Mouse (Mus musculus) heart, postnatal 36 days (tissue): ENCODE measurements around the gene Fbxl8. TPM values are rescaled to one million over a fixed set of nuclear protein-coding genes. Genes with fewer than 3 reads are reported as not detected.
"Not testable (repeated sequence)": the region's sequence is repeated elsewhere in the genome, so short reads cannot be mapped to it uniquely, and the experiment has no call there.

Experiments used
- DNase-seq, 2 experiments: peaks; one replicate each; pipeline ENCODE4 v3.0.0; 2021 to 2022
- intact Hi-C: fragments of 180-260 bp; cut with DNase I; formaldehyde crosslinking; loops from one replicate; pipeline ENCODE4 v1.15.1; 2025
- total RNA-seq, 2 experiments: library from RNA; stranded (reverse); gene quantifications; 2 replicates each; pipeline ENCODE4 v1.2.3; 2021

Gene Fbxl8
- total RNA-seq, 2 experiments from 2014 or later = 2.3 to 3.4 TPM

GRCm38 (mm10) chr8:105276292-105277120 lies 12.1 kb downstream of the Fbxl8 start:
- intact Hi-C loops = loop anchor here (10.0 kb wide), 1 partner anchor 622 kb away; no protein-coding TSS in a partner anchor
- DNase-seq = peak; percentile 57 to 60

GRCm38 (mm10) chr8:105278911-105279334 lies 14.5 kb downstream of the Fbxl8 start:
- DNase-seq = peak; percentile 73 to 75
- intact Hi-C loops = loop anchor here (10.0 kb wide), 1 partner anchor 624 kb away; no protein-coding TSS in a partner anchor

GRCm38 (mm10) chr8:105280567-105280966 lies 16.1 kb downstream of the Fbxl8 start:
- intact Hi-C loops = loop anchor here (2.0 kb wide), 1 partner anchor 22 kb away; no protein-coding TSS in a partner anchor
- DNase-seq = no peak

- intact Hi-C loops = loop anchor here (2.0 kb wide), 1 partner anchor 23 kb away; no protein-coding TSS in a partner anchor
- no peak for DNase-seq
Observed at GRCm38 (mm10) chr8:105281821-105282220, 17.4 kb downstream of the Fbxl8 start.

- no peak for DNase-seq
- intact Hi-C loops = no loop called here
Observed at GRCm38 (mm10) chr8:105282239-105282638, 17.8 kb downstream of the Fbxl8 start.

- intact Hi-C loops = no loop called here
- DNase-seq = peak; percentile 52 to 59
Observed at GRCm38 (mm10) chr8:105283074-105283473, 18.6 kb downstream of the Fbxl8 start.

GRCm38 (mm10) chr8:105285514-105285913 lies 21.1 kb downstream of the Fbxl8 start:
- DNase-seq = no peak
- intact Hi-C loops = no loop called here

- DNase-seq = no peak
- intact Hi-C loops = no loop called here
Observed at GRCm38 (mm10) chr8:105286907-105287306, 22.5 kb downstream of the Fbxl8 start.

GRCm38 (mm10) chr8:105288231-105288630 lies 23.8 kb downstream of the Fbxl8 start:
- intact Hi-C loops = loop anchor here (2.0 kb wide), 1 partner anchor 23 kb away; the partner anchor contains the start of genes Fbxl8 and Tradd

GRCm38 (mm10) chr8:105288958-105289732 lies 24.7 kb downstream of the Fbxl8 start:
- intact Hi-C loops = loop anchor here (2.0 kb wide), 1 partner anchor 24 kb away; the partner anchor contains the start of genes Fbxl8 and Tradd
- DNase-seq = peak; percentile 91 to 92

More at GRCm38 (mm10) chr8:105288231-105288630, 23.8 kb downstream of the Fbxl8 start:
- no peak for DNase-seq

- DNase-seq = no peak
- intact Hi-C loops = loop anchor here (2.0 kb wide), 1 partner anchor 25 kb away; the partner anchor contains the start of genes Fbxl8 and Tradd
Observed at GRCm38 (mm10) chr8:105289805-105290460, 25.5 kb downstream of the Fbxl8 start, which contains the start of gene 4931428F04Rik. Gene 4931428F04Rik, minus strand, starts transcription at chr8:105289864.

GRCm38 (mm10) chr8:105290554-105291314 lies 26.3 kb downstream of the Fbxl8 start:
- intact Hi-C loops = no loop called here
- DNase-seq = peak; percentile 91 to 94

- intact Hi-C loops = not testable (repeated sequence)
Observed at GRCm38 (mm10) chr8:105291364-105291763, 26.9 kb downstream of the Fbxl8 start.

GRCm38 (mm10) chr8:105291802-105292201 lies 27.4 kb downstream of the Fbxl8 start:
- DNase-seq, intact Hi-C loops: not testable (repeated sequence)

More at GRCm38 (mm10) chr8:105291364-105291763, 26.9 kb downstream of the Fbxl8 start:
- DNase-seq = not testable (repeated sequence)

GRCm38 (mm10) chr8:105292471-105292870 lies 28.0 kb downstream of the Fbxl8 start:
- intact Hi-C loops = no loop called here
- no peak for DNase-seq

- intact Hi-C loops = no loop called here
Observed at GRCm38 (mm10) chr8:105293405-105293804, 29.0 kb downstream of the Fbxl8 start.

GRCm38 (mm10) chr8:105294776-105295175 lies 30.3 kb downstream of the Fbxl8 start:
- no peak for DNase-seq
- intact Hi-C loops = no loop called here

More at GRCm38 (mm10) chr8:105293405-105293804, 29.0 kb downstream of the Fbxl8 start:
- no peak for DNase-seq

GRCm38 (mm10) chr8:105295256-105295655 lies 30.8 kb downstream of the Fbxl8 start:
- intact Hi-C loops = no loop called here

GRCm38 (mm10) chr8:105295895-105296573 lies 31.6 kb downstream of the Fbxl8 start, which contains the start of gene Exoc3l:
Gene Exoc3l, minus strand, starts transcription at chr8:105296101.
- DNase-seq = no peak
- intact Hi-C loops = no loop called here

More at GRCm38 (mm10) chr8:105295256-105295655, 30.8 kb downstream of the Fbxl8 start:
- no peak for DNase-seq
